Mouse (Mus musculus) heart, embryonic 14.5 days (tissue): ENCODE measurements at regions not wholly inside any gene's neighbourhood (a gene's known extent, or its start where the extent isn't known, plus 50 kb on each side); places are given as distances from the start of the nearest gene placed in this dataset.

ENCODE experiments used
- ATAC-seq: fragments of 200-750 bp; cut with Nextera tagmentation; 2 replicates; pipeline ENCODE4 v1.8.0; 2017; ENCODE audit warnings: low read depth, moderate TSS enrichment; ENCODE audit not compliant: insufficient number of reproducible peaks, insufficient read depth, low FRiP score
- H3K27ac ChIP-seq, 2 experiments: fragments of 200-500 bp in 1 of 2; fragments of 300-500 bp in 1 of 2; sonication (generic) in 1 of 2; replicated peaks in 1 of 2; 2 replicates each; pipeline ENCODE4 v1.5.1; 2012 to 2014; ENCODE audit warnings: low read depth in 2 of 2, low read length in 2 of 2, control low read depth in 1 of 2, mild to moderate bottlenecking in 1 of 2, mixed read lengths in 1 of 2; ENCODE audit not compliant: control insufficient read depth in 1 of 2, insufficient read depth in 1 of 2
- H3K27me3 ChIP-seq: fragments of 300-500 bp; sonication (generic); 2 replicates; pipeline ENCODE4 v1.6.1; 2014; ENCODE audit warnings: mild to moderate bottlenecking, low read length, control low read depth; ENCODE audit not compliant: control insufficient read depth, insufficient read depth
- H3K36me3 ChIP-seq: fragments of 300-500 bp; sonication (generic); 2 replicates; pipeline ENCODE4 v1.6.1; 2014; ENCODE audit warnings: mild to moderate bottlenecking, control low read depth, low read length, mixed read lengths; ENCODE audit not compliant: control insufficient read depth, insufficient read depth
- H3K4me1 ChIP-seq, 2 experiments: fragments of 200-500 bp in 1 of 2; fragments of 300-500 bp in 1 of 2; sonication (generic) in 1 of 2; 2 replicates each; pipeline ENCODE4 v1.6.1; 2012 to 2014; ENCODE audit warnings: low read length in 2 of 2, control low read depth in 1 of 2, mixed read lengths in 1 of 2; ENCODE audit not compliant: control insufficient read depth in 2 of 2, insufficient read depth in 2 of 2
- H3K4me2 ChIP-seq: fragments of 300-500 bp; sonication (generic); 2 replicates; pipeline ENCODE4 v1.6.1; 2014; ENCODE audit warnings: mild to moderate bottlenecking, low read length
- H3K4me3 ChIP-seq, 2 experiments: fragments of 200-500 bp in 1 of 2; fragments of 300-500 bp in 1 of 2; sonication (generic) in 1 of 2; 2 replicates each; pipeline ENCODE4 v1.5.1; 2012 to 2014; ENCODE audit warnings: low read length in 2 of 2, mild to moderate bottlenecking in 2 of 2, control low read depth in 1 of 2, low read depth in 1 of 2, moderate library complexity in 1 of 2; ENCODE audit not compliant: control insufficient read depth in 1 of 2, insufficient read depth in 1 of 2
- H3K9ac ChIP-seq: fragments of 300-500 bp; sonication (generic); 2 replicates; pipeline ENCODE4 v1.6.1; 2014; ENCODE audit warnings: mild to moderate bottlenecking, low read length
- H3K9me3 ChIP-seq: fragments of 300-500 bp; sonication (generic); 2 replicates; pipeline ENCODE4 v1.6.1; 2016; ENCODE audit warnings: low read length, control low read depth; ENCODE audit not compliant: control insufficient read depth
- WGBS: fragments of 180-500 bp; shearing (Covaris S2); extraction: QIAGEN DNeasy Blood & Tissue Kit; methylation state at CpG from one replicate; pipeline ENCODE4 v1.1.7; 2014; 5-methylcytosine and 5-hydroxymethylcytosine counted together

DNA sequence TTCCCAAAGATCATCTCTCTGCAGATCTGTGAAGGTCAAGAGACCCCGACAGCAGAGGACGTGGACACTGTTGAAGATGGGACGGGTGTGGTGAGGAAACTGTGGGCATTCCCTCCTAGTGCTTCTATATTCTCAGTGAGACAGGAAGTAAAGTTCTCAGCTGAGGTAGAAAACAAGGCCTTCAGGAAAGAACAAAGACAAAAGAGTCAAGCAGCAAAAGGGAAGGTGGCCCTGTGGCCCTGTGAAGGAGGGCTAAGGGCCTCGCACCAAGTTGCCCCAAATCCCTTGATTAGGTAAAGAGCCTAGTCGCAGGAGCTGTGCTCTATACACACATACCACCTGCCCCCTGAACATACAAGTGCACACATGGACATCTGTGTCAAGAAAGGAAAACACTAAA, 66.8 kb upstream of the Thy1 start:
- Histone ChIP-seq H3K9ac (no peak overlapping the region), H3K4me3 (no peak overlapping the region), H3K27ac (no peak overlapping the region), H3K27me3 (0 out of 2 replicates have a peak, but pooled peaks cover 2% of the 10 kb centered on the region), H3K4me2 (no peak overlapping the region), H3K4me1 (no peaks in the 10 kb centered on the region), H3K36me3 (no peaks in the 10 kb centered on the region), H3K9me3 (no peaks in the 10 kb centered on the region)
- ATAC-seq: no peak
- WGBS: 84% methylated on average over 5 of the region's 5 CpGs

DNA sequence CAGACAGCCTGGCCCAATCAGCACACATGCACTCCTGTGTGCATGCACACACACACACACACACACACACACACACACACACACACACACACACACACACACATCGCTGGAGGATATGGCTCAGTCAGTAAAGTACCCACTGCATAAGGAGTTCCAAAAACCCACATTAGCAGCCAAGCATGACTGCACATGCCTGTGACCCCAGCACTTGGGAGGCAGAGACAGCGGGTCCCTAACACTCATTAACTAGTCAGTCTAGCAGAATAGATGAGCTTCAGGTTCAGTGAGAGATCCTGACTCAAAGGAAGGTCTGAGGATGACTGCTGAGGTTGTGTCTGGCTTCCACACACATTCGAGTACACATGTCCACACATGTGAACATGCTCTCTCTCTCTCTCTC, 65.4 kb upstream of the Thy1 start:
- H3K27me3 ChIP-seq: no peaks in the 10 kb centered on the region
- no peaks in the 10 kb centered on the region for H3K36me3 ChIP-seq
- ATAC-seq: no peak
- H3K4me2 ChIP-seq: no peak overlapping the region
- H3K4me3 ChIP-seq: no peak overlapping the region
- H3K27ac ChIP-seq: no peak overlapping the region
- H3K4me1 ChIP-seq: no peaks in the 10 kb centered on the region
- no peaks in the 10 kb centered on the region for H3K9me3 ChIP-seq
- 71% methylated on average over 3 of the region's 3 CpGs for WGBS
- no peak overlapping the region for H3K9ac ChIP-seq

DNA sequence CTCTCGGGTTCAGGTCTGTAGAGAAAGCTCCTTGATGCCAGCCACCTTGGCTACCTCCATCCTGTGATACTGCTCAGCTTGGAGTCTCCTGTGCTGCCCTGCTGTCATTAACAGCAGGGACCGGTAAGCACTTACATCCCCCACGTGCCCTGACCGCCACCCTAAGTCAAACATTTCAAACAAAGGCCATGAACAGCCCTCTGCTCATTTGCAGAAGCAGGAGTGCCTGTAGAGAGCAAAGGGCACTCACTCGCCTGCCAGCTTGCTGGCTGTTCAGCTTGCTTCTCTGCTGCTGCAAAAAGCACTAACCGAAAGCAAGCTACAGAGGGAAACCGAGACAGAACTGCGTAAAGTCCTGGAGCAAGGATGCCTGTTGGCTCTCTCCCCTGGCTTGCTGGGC, 61.8 kb upstream of the Thy1 start:
- Histone ChIP-seq H3K9ac (no peak overlapping the region), H3K36me3 (no peaks in the 10 kb centered on the region), H3K4me1 (no peaks in the 10 kb centered on the region), H3K9me3 (no peaks in the 10 kb centered on the region), H3K27ac (no peak overlapping the region), H3K4me3 (no peak overlapping the region), H3K27me3 (no peaks in the 10 kb centered on the region), H3K4me2 (no peak overlapping the region)
- 57% methylated on average over 8 of the region's 8 CpGs for WGBS
- ATAC-seq: no peak

DNA sequence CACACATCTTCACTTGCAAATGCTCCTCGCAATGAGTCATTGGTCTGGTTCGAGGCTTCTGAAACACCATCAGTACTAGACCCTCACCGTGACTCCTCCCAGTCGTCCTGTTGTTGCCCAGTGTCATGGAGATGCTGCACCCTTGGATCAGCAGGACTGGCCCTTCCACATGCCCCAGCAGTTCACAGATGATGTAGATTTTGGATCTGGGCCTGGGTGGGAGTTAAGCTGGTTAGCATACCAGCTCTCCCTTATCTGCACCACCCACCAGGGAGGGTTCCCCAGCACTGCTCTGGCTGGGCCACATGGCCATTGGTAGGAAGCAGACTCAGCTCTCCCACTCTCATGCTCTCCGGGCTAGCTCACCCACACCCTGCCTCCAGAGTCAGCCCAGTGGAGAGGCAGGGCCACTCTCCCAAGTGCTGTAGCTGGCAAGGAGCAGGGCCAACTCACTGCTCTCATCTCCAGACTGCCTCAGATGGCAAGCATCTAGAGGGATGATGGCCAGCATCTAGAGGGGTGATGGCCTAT, 60.8 kb upstream of the Thy1 start:
- WGBS: 42% methylated on average over 5 of the region's 5 CpGs
- no peak for ATAC-seq
- Histone ChIP-seq H3K4me3 (no peak overlapping the region), H3K9ac (no peak overlapping the region), H3K27ac (no peak overlapping the region), H3K27me3 (no peaks in the 10 kb centered on the region), H3K4me2 (no peak overlapping the region), H3K4me1 (no peaks in the 10 kb centered on the region), H3K36me3 (no peaks in the 10 kb centered on the region), H3K9me3 (no peaks in the 10 kb centered on the region)

DNA sequence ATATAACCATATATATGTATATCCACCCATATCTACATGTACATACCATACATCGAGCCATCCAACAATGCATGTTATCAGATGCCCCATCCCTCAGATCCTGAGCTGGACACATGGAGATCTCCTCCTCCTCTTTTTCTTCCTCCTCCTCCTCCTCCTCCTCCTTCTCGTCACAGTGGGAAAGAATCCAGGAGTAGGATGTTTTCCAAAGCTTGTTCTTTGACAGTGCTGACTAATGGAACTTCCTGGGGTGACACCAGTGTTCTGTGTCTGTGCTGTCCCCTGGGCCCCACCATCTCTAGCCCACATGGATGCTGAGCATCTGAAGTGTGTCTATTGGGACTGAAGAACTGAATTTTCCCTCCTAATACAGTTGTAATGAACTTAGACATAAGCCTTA, 60.0 kb upstream of the Thy1 start:
- no peaks in the 10 kb centered on the region for H3K4me1 ChIP-seq
- H3K36me3 ChIP-seq: no peaks in the 10 kb centered on the region
- no peak for ATAC-seq
- H3K27ac ChIP-seq: no peak overlapping the region
- no peaks in the 10 kb centered on the region for H3K27me3 ChIP-seq
- WGBS: 48% methylated on average over 2 of the region's 2 CpGs
- H3K9me3 ChIP-seq: no peaks in the 10 kb centered on the region
- no peak overlapping the region for H3K4me3 ChIP-seq
- no peak overlapping the region for H3K9ac ChIP-seq
- H3K4me2 ChIP-seq: no peak overlapping the region

DNA sequence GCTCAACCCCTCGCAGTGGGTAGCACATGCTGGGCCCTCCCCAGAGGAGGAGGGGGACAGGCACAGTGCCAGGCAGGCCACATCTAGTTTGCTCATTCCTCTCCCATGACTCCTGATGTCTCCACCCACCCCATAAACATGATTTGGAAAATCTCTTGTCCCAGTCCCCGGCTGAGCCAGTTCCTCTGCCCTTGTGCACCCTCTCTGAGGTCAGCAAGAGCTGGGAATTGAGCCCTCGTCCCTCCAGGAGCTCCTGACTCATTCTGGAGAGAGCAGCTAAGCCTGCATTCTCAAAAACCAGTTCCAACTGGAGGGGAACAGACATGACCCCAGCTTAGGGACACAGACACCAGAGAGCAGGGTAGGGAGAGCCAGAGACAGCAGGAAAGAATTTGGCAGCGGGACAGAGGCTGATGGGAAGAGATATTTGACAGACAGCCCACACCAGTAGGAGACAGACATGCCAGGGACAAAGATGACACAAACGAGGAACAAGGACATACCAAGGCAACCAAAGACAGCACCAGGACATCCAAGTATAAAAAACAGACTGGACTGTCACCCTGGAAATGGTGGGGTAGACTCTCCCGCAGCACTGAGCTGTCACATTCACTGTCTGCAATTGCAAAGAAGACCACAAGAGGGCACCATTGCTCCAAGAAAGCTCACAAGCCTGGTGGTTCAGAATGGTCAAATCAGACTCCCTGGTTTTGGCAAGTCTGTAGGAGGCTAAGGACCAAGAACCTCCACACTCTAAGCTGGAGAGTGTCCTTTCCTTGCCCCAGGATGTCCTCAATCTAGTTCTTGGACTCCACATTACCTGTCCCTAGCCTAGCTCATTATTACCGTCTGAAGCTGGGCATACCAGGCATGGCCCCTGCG, 58.8 kb upstream of the Thy1 start:
- H3K27me3 ChIP-seq: no peaks in the 10 kb centered on the region
- peaks cover 2 to 3% of the 10 kb centered on the region in 2 experiments; a peak in 3 of 4 replicates for H3K4me1 ChIP-seq
- H3K36me3 ChIP-seq: no peaks in the 10 kb centered on the region
- H3K4me2 ChIP-seq: no peak overlapping the region
- ATAC-seq: 0 out of 2 replicates have a peak, but pooled peaks have one; percentile 9
- no peak overlapping the region for H3K4me3 ChIP-seq
- WGBS: 33% methylated on average over 8 of the region's 8 CpGs
- no peak overlapping the region for H3K9ac ChIP-seq
- H3K27ac ChIP-seq: no peak overlapping the region
- H3K9me3 ChIP-seq: no peaks in the 10 kb centered on the region

DNA sequence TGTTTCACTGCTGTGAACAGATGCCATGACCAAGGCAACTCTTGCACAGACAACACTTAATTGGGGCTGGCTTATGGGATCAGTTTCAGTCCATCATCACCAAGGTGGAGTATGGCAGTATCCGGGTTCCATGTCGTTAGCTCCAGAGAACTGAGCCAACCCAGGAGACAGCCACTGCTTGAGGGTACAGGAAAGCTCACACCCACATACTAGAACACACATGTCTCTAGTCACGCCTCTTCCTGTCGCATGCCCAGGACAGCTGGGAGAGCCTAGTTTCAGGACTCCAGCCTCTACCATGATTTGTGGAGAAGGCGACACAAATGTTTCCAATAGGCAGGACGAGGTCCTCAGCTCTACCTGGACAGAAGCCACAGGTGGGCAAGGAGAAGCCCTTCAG, 55.2 kb upstream of the Thy1 start:
- Histone ChIP-seq H3K27me3 (no peaks in the 10 kb centered on the region), H3K4me1 (peaks cover 8 to 11% of the 10 kb centered on the region in 2 experiments; a peak in 3 of 4 replicates), H3K36me3 (no peaks in the 10 kb centered on the region), H3K27ac (no peak overlapping the region), H3K4me2 (no peak overlapping the region), H3K4me3 (no peak overlapping the region), H3K9me3 (no peaks in the 10 kb centered on the region), H3K9ac (no peak overlapping the region)
- ATAC-seq: no peak
- 86% methylated on average over 6 of the region's 6 CpGs for WGBS
